Mouse (Mus musculus) kidney, embryonic 14.5 days (tissue): ENCODE results near the gene Lin7a. TPM values are rescaled to one million over a fixed set of nuclear protein-coding genes. Genes with fewer than 3 reads are reported as not detected.

Experiments
- ATAC-seq: fragments of 200-750 bp; cut with Nextera tagmentation; 2 replicates; pipeline ENCODE4 v1.8.0; 2017; ENCODE audit warnings: moderate number of reproducible peaks, mild to moderate bottlenecking, moderate TSS enrichment, moderate library complexity; ENCODE audit not compliant: low FRiP score, low TSS enrichment
- H3K27ac ChIP-seq: fragments of 300-500 bp; sonication (generic); 2 replicates; pipeline ENCODE4 v1.5.1; 2014; ENCODE audit warnings: low read depth, mild to moderate bottlenecking, low read length, moderate library complexity, mixed read lengths
- H3K27me3 ChIP-seq: fragments of 300-500 bp; sonication (generic); 2 replicates; pipeline ENCODE4 v1.6.1; 2014; ENCODE audit warnings: mild to moderate bottlenecking, low read length; ENCODE audit not compliant: control insufficient read depth, insufficient read depth
- H3K36me3 ChIP-seq: fragments of 300-500 bp; sonication (generic); 2 replicates; pipeline ENCODE4 v1.6.1; 2014; ENCODE audit warnings: low read length, mixed read lengths; ENCODE audit not compliant: control insufficient read depth, insufficient read depth
- H3K4me1 ChIP-seq: fragments of 300-500 bp; sonication (generic); 2 replicates; pipeline ENCODE4 v1.6.1; 2014; ENCODE audit warnings: low read length, mixed read lengths; ENCODE audit not compliant: control insufficient read depth, insufficient read depth
- H3K4me2 ChIP-seq: fragments of 300-500 bp; sonication (generic); replicated peaks from 2 replicates; pipeline ENCODE4 v1.6.1; 2014; ENCODE audit warnings: low read depth, mild to moderate bottlenecking, low read length
- H3K4me3 ChIP-seq: fragments of 300-500 bp; sonication (generic); 2 replicates; pipeline ENCODE4 v1.5.1; 2014; ENCODE audit warnings: mild to moderate bottlenecking, low read length
- H3K9ac ChIP-seq: fragments of 300-500 bp; sonication (generic); 2 replicates; pipeline ENCODE4 v1.6.1; 2014; ENCODE audit warnings: low read depth, mild to moderate bottlenecking, low read length, moderate library complexity
- H3K9me3 ChIP-seq: fragments of 300-500 bp; sonication (generic); 2 replicates; pipeline ENCODE4 v1.6.1; 2016; ENCODE audit warnings: low read length; ENCODE audit not compliant: control insufficient read depth
- WGBS: fragments of 180-500 bp; shearing (Covaris S2); extraction: QIAGEN DNeasy Blood & Tissue Kit; methylation state at CpG from one replicate; pipeline ENCODE4 v1.1.7; 2014; 5-methylcytosine and 5-hydroxymethylcytosine counted together
- polyA plus RNA-seq: library from polyadenylated mRNA; unstranded; fragments of >200 nt; fragmentation: Nextera tagmentation; extraction: Ambion mirVana; gene quantifications from 2 replicates; pipeline ENCODE4 v1.2.1, GENCODE M21; 2014

Lin7a gene
- polyA plus RNA-seq, 1 experiment from 2014 or later = 2.7 TPM

DNA sequence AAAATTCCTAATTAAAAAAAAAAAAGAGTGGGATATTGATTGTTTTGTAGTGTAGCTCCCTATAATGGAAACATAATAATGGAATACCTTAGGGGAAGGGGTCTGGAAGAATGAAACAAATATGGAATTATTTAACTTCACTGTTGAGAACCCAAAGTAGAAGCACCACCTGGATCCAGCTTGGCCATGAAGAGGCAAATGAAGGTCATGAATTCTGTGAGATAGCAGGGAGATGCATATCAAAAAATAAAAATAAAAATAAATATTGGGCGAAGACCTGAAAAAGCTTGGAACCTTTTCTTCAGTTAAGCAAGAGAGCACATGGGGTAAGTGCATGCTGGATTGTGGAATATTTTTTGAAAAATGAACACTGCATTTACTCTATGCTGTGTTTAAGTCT is 43.6 kb upstream of the Lin7a start:
- Histone ChIP-seq H3K4me1 (no peaks in the 10 kb centered on the region), H3K4me3 (no peak overlapping the region), H3K9me3 (no peaks in the 10 kb centered on the region), H3K36me3 (no peaks in the 10 kb centered on the region), H3K27me3 (no peaks in the 10 kb centered on the region), H3K4me2 (no peak overlapping the region), H3K9ac (no peak overlapping the region), H3K27ac (no peak overlapping the region)
- no peak for ATAC-seq
- 96% methylated on average over 1 of the region's 1 CpGs for WGBS

DNA sequence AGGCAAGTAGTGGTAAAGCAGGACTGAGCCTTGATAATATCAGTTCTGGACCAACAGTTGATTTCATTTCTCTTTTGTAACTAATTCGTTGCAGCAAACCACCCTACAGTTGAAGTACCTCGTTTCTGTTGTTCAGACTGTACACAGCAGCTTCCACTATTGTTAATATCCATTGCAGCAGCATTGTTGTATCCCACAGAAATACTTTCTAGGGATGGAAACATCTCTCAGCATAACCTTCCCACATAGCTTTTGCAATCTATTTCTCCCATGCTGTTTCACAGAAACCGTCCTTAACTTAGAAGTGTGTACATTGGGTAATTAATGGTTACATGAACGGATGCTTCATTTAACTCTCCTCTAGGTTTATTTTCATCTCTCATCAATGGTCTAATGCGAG is 42.7 kb upstream of the Lin7a start:
- no peak overlapping the region for H3K4me2 ChIP-seq
- ATAC-seq = no peak

DNA sequence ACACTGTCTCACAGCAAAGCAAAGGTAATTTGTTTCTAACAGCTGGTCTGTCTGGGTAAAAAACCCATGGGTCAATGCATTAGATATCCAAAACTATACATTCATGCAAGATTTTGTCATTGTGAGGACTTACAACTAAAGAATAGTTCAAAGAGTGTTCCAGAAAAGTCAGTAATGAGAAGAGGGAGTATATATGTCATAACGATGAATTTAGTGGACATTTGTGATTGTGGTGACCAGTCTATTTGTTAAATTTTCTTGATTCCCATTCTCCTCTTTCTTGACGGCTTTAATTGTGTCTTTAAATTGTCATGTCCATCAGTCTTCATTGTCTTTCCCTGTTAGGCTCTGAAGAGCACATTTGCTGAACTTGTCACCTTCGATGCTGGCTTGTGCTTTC is 42.1 kb upstream of the Lin7a start:
- no peak for ATAC-seq
- no peaks in the 10 kb centered on the region for H3K36me3 ChIP-seq
- no peaks in the 10 kb centered on the region for H3K27me3 ChIP-seq
- H3K27ac ChIP-seq = no peak overlapping the region
- no peak overlapping the region for H3K4me3 ChIP-seq
- H3K4me1 ChIP-seq = no peaks in the 10 kb centered on the region
- H3K9ac ChIP-seq = no peak overlapping the region
- H3K9me3 ChIP-seq = no peaks in the 10 kb centered on the region
- no peak overlapping the region for H3K4me2 ChIP-seq
- 79% methylated on average over 3 of the region's 3 CpGs for WGBS

More for the DNA sequence above, 42.7 kb upstream of the Lin7a start:
- H3K27ac ChIP-seq = no peak overlapping the region
- 84% methylated on average over 5 of the region's 5 CpGs for WGBS
- H3K4me3 ChIP-seq = no peak overlapping the region
- no peaks in the 10 kb centered on the region for H3K27me3 ChIP-seq
- no peaks in the 10 kb centered on the region for H3K36me3 ChIP-seq
- no peaks in the 10 kb centered on the region for H3K4me1 ChIP-seq
- no peaks in the 10 kb centered on the region for H3K9me3 ChIP-seq
- H3K9ac ChIP-seq = no peak overlapping the region

DNA sequence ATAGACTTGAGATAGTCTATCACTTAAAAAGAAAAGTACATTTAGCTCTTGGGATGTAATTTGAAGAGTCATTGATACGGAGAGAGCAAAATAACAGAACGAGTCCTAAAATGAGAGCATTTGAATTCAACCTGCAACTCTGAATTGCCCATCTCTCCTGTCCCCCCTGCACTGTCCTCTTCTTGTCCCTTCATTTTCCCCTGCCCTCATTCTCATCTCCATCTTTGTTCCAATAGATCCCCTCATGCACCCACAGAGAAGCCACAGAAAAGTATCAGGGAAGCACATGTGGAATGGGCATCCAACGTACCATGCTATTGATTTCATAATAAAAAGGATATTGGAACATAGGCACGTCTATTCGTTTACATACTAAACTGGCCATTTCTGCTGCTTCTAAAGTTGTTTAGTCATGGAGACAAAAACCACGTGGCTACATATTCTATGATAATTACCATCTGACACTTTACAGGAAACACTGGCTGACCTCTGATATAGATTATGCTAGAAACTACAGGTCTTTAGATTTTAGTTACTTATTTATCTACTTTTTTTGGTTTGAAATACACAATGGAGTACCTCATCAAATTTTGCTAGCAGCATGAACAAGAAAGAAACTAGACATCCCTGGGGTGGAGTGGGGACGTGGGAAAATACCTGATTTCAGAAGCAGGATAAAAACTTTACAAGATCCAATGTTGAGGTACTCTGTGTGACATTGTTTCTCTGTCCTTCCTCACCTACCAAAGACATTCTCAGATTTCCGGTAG is 41.2 kb upstream of the Lin7a start:
- Histone ChIP-seq H3K4me2 (no peak overlapping the region), H3K4me1 (no peaks in the 10 kb centered on the region)

DNA sequence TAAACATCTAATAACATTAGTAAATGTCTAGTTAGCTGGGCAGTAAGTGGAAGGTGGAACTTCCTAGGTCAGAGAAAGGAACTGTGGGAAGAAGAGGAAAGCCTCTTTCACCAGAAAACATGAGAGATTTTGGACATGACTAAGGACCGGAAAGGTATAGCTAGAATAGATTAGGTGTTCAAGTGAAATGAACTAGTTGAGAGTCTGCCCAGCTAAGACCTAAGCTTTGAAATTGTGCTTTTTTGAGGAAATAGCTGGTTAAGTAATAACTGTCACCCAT is 40.7 kb upstream of the Lin7a start:
- Histone ChIP-seq H3K4me1 (no peaks in the 10 kb centered on the region), H3K9ac (no peak overlapping the region), H3K4me2 (no peak overlapping the region), H3K4me3 (no peak overlapping the region), H3K27me3 (no peaks in the 10 kb centered on the region), H3K9me3 (no peaks in the 10 kb centered on the region), H3K36me3 (no peaks in the 10 kb centered on the region), H3K27ac (no peak overlapping the region)
- 100% methylated on average over 1 of the region's 1 CpGs for WGBS
- no peak for ATAC-seq

More for the DNA sequence above, 41.2 kb upstream of the Lin7a start:
- Histone ChIP-seq H3K9ac (no peak overlapping the region), H3K9me3 (no peaks in the 10 kb centered on the region), H3K27ac (no peak overlapping the region), H3K4me3 (no peak overlapping the region), H3K36me3 (no peaks in the 10 kb centered on the region), H3K27me3 (no peaks in the 10 kb centered on the region)
- ATAC-seq = no peak
- WGBS = 83% methylated on average over 8 of the region's 8 CpGs

DNA sequence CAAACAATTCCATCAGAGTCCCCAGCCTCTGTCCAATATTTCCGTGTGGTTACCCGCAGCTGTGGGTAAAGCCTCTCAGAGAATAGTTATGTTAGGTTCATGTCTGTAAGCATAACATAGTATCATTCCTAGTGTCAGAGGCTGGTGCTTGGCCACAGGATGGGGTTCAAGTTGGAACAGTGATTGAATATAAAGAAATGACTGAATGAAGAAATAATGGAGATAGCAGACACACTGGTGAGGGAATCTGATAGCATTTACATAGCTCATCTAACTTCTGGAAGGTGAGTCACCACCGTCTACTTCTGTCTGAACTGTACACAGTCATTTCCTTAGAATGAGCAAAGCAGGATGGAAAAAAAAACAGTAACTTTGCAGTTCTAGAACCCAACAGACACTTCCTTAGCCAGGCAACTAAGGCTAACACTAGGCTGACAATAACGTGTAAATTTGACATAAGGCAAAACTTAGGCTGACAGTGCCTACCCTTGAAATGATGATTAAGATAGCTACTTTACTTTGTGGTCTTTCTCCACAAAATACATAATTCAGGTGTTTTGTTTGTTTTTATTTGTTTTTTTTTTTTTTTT is 40.0 kb upstream of the Lin7a start:
- Histone ChIP-seq H3K4me1 (no peaks in the 10 kb centered on the region), H3K4me3 (no peak overlapping the region), H3K9ac (no peak overlapping the region), H3K27me3 (no peaks in the 10 kb centered on the region), H3K27ac (no peak overlapping the region), H3K36me3 (no peaks in the 10 kb centered on the region), H3K4me2 (no peak overlapping the region), H3K9me3 (no peaks in the 10 kb centered on the region)
- ATAC-seq = no peak
- 78% methylated on average over 4 of the region's 4 CpGs for WGBS

DNA sequence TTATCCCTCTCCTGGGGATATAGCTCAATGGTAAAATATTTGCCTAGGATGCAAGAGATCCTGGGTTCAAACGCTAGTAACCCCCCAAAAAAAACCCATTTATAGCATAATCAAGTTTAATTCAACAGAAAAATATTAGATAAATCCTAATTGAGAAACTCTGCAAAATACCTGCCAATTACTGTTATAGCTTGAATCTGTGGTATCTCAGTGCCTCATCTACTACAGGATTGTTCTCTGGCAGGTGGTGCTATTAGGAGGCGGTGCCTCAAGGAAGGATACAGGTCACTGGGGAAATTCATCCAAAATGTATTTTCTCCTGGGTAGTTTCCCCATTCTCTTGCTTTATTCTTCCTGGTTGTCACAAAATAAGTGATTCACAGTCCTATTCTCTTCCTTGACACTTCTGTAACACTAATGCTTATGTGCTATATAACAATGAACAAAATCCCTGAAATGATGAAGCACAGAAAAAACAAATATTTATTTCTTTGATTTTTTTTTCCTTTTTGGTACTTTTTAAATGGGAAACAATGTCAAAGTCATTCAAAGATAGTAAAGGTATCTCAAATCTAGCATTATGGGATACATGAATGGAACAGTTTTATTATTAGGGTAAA is 38.9 kb upstream of the Lin7a start:
- Histone ChIP-seq H3K4me3 (no peak overlapping the region), H3K4me2 (no peak overlapping the region), H3K9me3 (no peaks in the 10 kb centered on the region), H3K27me3 (no peaks in the 10 kb centered on the region), H3K36me3 (no peaks in the 10 kb centered on the region), H3K27ac (no peak overlapping the region), H3K4me1 (no peaks in the 10 kb centered on the region), H3K9ac (no peak overlapping the region)
- 81% methylated on average over 2 of the region's 2 CpGs for WGBS
- ATAC-seq = no peak

DNA sequence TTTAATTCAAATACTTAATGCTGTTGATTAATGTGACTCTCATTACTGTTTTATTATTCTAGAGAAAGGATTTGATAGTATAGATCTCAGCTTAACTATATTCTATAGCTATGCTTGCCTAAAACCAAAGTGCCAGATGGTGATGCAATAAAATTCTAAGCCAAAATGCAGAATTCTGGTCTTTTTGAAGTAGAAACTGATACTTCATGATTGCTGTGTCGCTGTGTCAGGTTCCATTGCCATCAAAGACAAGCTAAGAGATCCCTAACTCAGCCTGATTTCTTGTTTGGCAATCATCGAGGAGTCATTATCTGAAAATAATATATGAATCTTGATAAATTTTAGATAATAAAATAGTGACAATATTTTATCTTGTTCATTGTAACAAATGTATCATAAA is 38.3 kb upstream of the Lin7a start:
- H3K4me1 ChIP-seq = no peaks in the 10 kb centered on the region
- H3K27me3 ChIP-seq = no peaks in the 10 kb centered on the region
- WGBS = 82% methylated on average over 2 of the region's 2 CpGs
- no peaks in the 10 kb centered on the region for H3K36me3 ChIP-seq
- no peaks in the 10 kb centered on the region for H3K9me3 ChIP-seq
- no peak for ATAC-seq
- no peak overlapping the region for H3K4me3 ChIP-seq
- no peak overlapping the region for H3K27ac ChIP-seq
- H3K4me2 ChIP-seq = no peak overlapping the region
- no peak overlapping the region for H3K9ac ChIP-seq

DNA sequence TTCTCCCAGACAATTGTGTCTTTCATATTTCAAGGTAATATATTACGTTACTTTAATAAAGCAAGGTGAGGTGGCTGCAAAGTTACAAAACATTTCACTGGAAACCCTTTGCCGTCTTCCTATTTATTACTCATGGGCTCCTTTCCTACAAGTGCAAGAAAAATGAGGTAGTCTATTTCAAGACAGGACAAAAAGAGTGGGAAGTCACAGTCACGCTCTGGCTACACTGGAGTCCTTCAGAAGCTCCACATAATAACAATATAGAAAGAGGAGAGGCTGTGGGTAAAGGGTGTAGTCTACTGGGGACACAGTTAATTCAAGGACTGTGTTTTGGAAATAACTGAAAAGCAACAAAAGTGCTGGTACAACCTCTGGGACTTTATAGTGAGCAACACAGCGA is 37.7 kb upstream of the Lin7a start:
- no peaks in the 10 kb centered on the region for H3K27me3 ChIP-seq
- H3K4me2 ChIP-seq = no peak overlapping the region
- H3K36me3 ChIP-seq = no peaks in the 10 kb centered on the region
- H3K27ac ChIP-seq = no peak overlapping the region
- 92% methylated on average over 4 of the region's 4 CpGs for WGBS
- no peaks in the 10 kb centered on the region for H3K4me1 ChIP-seq
- no peak overlapping the region for H3K9ac ChIP-seq
- H3K9me3 ChIP-seq = no peaks in the 10 kb centered on the region
- no peak overlapping the region for H3K4me3 ChIP-seq
- no peak for ATAC-seq
